Mouse (Mus musculus) hindbrain, embryonic 13.5 days (tissue): ENCODE results near the gene Cyb5r4. TPM values are rescaled to one million over a fixed set of nuclear protein-coding genes. Genes with fewer than 3 reads are reported as not detected.
A peak's percentile ranks its signal among the peaks of the same experiment; 100 is the strongest.

Source experiments
- ATAC-seq: fragments of 200-750 bp; cut with Nextera tagmentation; 2 replicates; pipeline ENCODE4 v1.8.0; 2017; ENCODE audit warnings: moderate TSS enrichment; ENCODE audit not compliant: low FRiP score
- H3K27ac ChIP-seq: fragments of 300-500 bp; sonication (generic); 2 replicates; pipeline ENCODE4 v1.5.1; 2015; ENCODE audit warnings: inconsistent platforms, mild to moderate bottlenecking, moderate library complexity
- H3K27me3 ChIP-seq: fragments of 300-500 bp; sonication (generic); 2 replicates; pipeline ENCODE4 v1.6.1; 2015; ENCODE audit warnings: mild to moderate bottlenecking, inconsistent platforms
- H3K36me3 ChIP-seq: fragments of 300-500 bp; sonication (generic); 2 replicates; pipeline ENCODE4 v1.6.1; 2015; ENCODE audit warnings: mild to moderate bottlenecking, inconsistent platforms
- H3K4me1 ChIP-seq: fragments of 300-500 bp; sonication (generic); replicated peaks from 2 replicates; pipeline ENCODE4 v1.6.1; 2015; ENCODE audit warnings: inconsistent platforms
- H3K4me2 ChIP-seq: fragments of 300-500 bp; sonication (generic); 2 replicates; pipeline ENCODE4 v1.6.1; 2015; ENCODE audit warnings: inconsistent platforms, mild to moderate bottlenecking, moderate library complexity
- H3K4me3 ChIP-seq: fragments of 300-500 bp; sonication (generic); 2 replicates; pipeline ENCODE4 v1.5.1; 2015; ENCODE audit warnings: mild to moderate bottlenecking, inconsistent platforms
- H3K9ac ChIP-seq: fragments of 300-500 bp; sonication (generic); 2 replicates; pipeline ENCODE4 v1.6.1; 2015; ENCODE audit warnings: mild to moderate bottlenecking, inconsistent platforms
- H3K9me3 ChIP-seq: fragments of 300-500 bp; sonication (generic); 2 replicates; pipeline ENCODE4 v1.6.1; 2016; ENCODE audit warnings: inconsistent platforms
- WGBS: fragments of 180-500 bp; shearing (Covaris S2); methylation state at CpG from one replicate; pipeline ENCODE4 v1.1.7; 2015; 5-methylcytosine and 5-hydroxymethylcytosine counted together
- polyA plus RNA-seq: library from polyadenylated mRNA; unstranded; fragments of >200 nt; fragmentation: Nextera tagmentation; extraction: Ambion mirVana; gene quantifications from 2 replicates; pipeline ENCODE4 v1.2.1, GENCODE M21; 2015

The Cyb5r4 gene
- polyA plus RNA-seq, 1 experiment from 2014 or later = 86.0 TPM

DNA sequence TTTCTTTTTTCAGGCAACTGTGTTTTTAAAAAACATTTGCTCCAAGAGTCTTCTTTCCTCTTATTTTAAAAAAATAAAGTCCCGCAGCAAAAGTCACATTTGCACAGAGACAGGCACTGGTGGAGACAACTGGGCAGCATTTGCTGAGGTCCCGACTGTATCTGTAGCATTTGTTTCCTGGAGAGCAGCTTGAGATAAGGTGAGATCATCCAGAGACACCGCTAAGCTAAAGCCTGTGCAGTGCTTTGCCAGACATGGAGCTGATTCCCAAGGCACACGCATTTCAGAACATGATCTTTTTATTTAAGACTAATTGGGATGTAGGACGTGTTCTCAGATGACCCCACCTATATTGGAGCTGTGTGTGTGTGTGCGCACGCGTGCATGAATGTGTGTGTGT is 30.1 kb upstream of the Cyb5r4 start:
- no peaks in the 10 kb centered on the region for H3K9me3 ChIP-seq
- no peak overlapping the region for H3K9ac ChIP-seq
- H3K36me3 ChIP-seq = no peaks in the 10 kb centered on the region
- H3K27ac ChIP-seq = no peak overlapping the region
- 83% methylated on average over 8 of the region's 8 CpGs for WGBS
- no peak overlapping the region for H3K4me2 ChIP-seq
- H3K27me3 ChIP-seq = no peaks in the 10 kb centered on the region
- 0 out of 2 replicates have a peak, but pooled peaks cover 3% of the 10 kb centered on the region for H3K4me1 ChIP-seq
- ATAC-seq = no peak
- no peak overlapping the region for H3K4me3 ChIP-seq

GRCm38 (mm10) chr9:86997046-86997691 is 24.6 kb upstream of the Cyb5r4 start:
- Histone ChIP-seq H3K36me3 (no peaks in the 10 kb centered on the region), H3K9me3 (no peaks in the 10 kb centered on the region), H3K27me3 (no peaks in the 10 kb centered on the region), H3K4me1 (no peaks in the 10 kb centered on the region), H3K4me3 (no peak overlapping the region), H3K9ac (no peak overlapping the region), H3K27ac (no peak overlapping the region), H3K4me2 (no peak overlapping the region)
- no peak for ATAC-seq
- 61% methylated on average over 3 of the region's 3 CpGs for WGBS

DNA sequence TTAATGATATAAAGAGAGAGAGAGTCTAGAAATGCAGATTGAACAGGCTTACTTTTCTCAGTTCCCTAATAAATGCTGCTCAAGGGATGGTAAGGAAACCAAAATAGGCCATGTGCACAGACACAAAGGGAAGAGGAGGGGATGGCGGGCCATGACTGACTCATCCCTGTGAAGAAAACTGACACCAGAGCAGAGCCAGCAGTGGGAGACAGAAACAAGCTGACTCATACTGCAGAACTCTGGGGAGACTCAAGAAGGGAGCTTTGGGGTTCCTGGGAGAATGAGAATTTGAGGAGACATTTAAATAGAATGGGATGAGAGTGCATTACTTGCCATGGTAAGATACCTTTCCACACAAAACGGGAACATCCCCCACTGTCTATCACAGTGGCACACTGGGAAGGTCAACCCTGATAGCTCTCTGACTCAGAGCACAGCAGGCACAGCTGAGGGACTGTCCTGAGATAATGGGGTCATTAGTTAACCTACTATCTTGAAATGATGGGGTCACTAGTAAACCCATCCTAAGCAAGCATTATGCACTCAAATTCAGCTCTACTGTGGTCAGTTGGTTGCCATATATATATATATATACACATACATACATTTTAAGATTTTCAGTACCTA is 21.7 kb upstream of the Cyb5r4 start:
- Histone ChIP-seq H3K9me3 (no peaks in the 10 kb centered on the region), H3K9ac (no peak overlapping the region), H3K36me3 (no peaks in the 10 kb centered on the region), H3K4me1 (no peaks in the 10 kb centered on the region), H3K4me2 (no peak overlapping the region), H3K27ac (no peak overlapping the region), H3K4me3 (no peak overlapping the region), H3K27me3 (no peaks in the 10 kb centered on the region)
- no peak for ATAC-seq
- WGBS = 76% methylated on average over 2 of the region's 2 CpGs

- Histone ChIP-seq H3K4me3 (no peak overlapping the region), H3K36me3 (no peaks in the 10 kb centered on the region), H3K4me2 (no peak overlapping the region), H3K9ac (no peak overlapping the region), H3K27me3 (no peaks in the 10 kb centered on the region), H3K27ac (no peak overlapping the region), H3K9me3 (no peaks in the 10 kb centered on the region), H3K4me1 (no peaks in the 10 kb centered on the region)
- 78% methylated on average over 6 of the region's 6 CpGs for WGBS
- ATAC-seq = no peak
Measured at GRCm38 (mm10) chr9:87004701-87005434, 16.9 kb upstream of the Cyb5r4 start.

DNA sequence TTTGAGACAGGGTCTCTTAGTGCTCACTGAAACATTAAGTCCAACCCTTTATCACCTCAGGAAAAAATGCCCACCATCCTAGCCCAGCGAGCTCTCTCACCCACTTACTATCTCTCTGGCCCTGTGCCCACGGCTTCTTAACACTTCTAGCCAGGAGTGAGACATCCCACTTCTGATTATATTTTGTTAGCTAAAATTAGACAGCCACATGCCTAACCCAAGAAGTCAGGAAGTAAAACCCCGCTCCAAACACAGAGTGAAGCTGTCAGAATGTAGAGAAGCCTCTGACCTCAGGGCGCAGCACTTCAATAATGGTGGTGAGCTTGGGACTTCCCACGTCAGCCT is 16.4 kb upstream of the Cyb5r4 start:
- Histone ChIP-seq H3K4me2 (no peak overlapping the region), H3K36me3 (no peaks in the 10 kb centered on the region), H3K4me3 (no peak overlapping the region), H3K27me3 (no peaks in the 10 kb centered on the region), H3K9ac (no peak overlapping the region), H3K27ac (no peak overlapping the region), H3K9me3 (no peaks in the 10 kb centered on the region), H3K4me1 (no peaks in the 10 kb centered on the region)
- ATAC-seq = no peak
- WGBS = 74% methylated on average over 5 of the region's 5 CpGs

- Histone ChIP-seq H3K4me1 (no peaks in the 10 kb centered on the region), H3K9me3 (no peaks in the 10 kb centered on the region), H3K4me3 (no peak overlapping the region), H3K9ac (no peak overlapping the region), H3K27me3 (peaks cover 7% of the 10 kb centered on the region; the same call in 1 of the 2 replicates), H3K36me3 (no peaks in the 10 kb centered on the region), H3K4me2 (no peak overlapping the region), H3K27ac (no peak overlapping the region)
- WGBS = 73% methylated on average over 6 of the region's 6 CpGs
- ATAC-seq = no peak
Measured at GRCm38 (mm10) chr9:87008507-87008906, 13.3 kb upstream of the Cyb5r4 start.

DNA sequence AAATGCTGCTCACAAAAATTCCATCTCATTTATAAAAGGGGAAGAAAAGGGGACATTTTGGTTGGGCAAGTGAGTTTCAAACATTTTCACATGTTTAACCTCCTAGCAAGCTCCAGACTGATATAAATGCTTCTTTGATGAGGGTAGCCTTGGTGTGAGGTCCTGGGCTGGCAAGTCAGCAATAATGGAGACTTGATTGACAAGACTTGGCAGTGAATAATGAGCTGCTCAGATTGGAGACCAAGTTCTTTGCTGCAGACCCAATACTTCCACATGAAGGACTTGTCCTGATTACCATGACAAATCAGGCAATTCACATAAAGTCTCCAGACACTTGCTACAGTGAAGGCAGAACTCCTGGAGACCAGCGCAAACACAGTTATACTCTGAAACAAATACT is 12.9 kb upstream of the Cyb5r4 start:
- no peaks in the 10 kb centered on the region for H3K36me3 ChIP-seq
- no peak overlapping the region for H3K27ac ChIP-seq
- no peak overlapping the region for H3K9ac ChIP-seq
- WGBS = 62% methylated on average over 1 of the region's 1 CpGs
- peak; percentile 43; the same call in 1 of the 2 replicates for ATAC-seq
- H3K4me1 ChIP-seq = no peaks in the 10 kb centered on the region
- H3K4me3 ChIP-seq = no peak overlapping the region
- H3K27me3 ChIP-seq = peaks cover 8% of the 10 kb centered on the region; the same call in 1 of the 2 replicates
- H3K4me2 ChIP-seq = no peak overlapping the region
- H3K9me3 ChIP-seq = no peaks in the 10 kb centered on the region

DNA sequence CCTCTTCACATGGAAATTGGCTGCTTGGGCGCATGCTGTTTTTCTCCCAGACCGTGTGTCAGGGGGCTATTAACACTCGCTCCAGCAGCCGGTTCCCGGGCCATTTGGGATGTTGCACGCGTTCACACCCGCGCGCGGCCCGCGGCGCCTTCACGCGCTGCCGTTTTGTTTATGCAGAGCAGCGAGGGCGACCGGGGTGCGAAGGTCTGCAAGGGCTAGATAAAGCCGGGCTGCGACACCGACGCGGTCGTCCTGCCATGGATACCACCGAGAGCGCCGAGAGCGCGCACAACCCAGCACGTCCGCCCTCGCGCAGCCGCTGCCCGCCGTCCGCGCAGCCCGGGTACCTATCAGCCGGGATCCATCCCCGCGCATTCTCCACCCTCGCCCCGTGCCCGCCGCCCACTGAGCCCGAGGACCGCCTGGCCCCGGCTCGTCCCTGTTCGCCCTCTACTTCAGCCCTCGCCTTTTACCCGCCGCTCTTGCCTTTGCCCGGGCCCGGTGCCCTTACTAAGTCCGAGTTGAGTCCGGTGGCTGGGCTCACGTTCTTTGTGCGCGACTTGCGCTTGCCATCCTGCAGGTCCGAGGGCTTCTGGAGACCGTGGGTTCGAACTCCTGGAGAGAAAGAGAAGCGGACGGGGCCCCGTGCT is 6.4 kb upstream of the Cyb5r4 start, which contains the start of gene Ripply2:
Ripply2 (plus strand) TSS at position 250 of the 650 bp plus-strand sequence.
- 1% methylated on average over 68 of the region's 71 CpGs for WGBS
- Histone ChIP-seq H3K27ac (peak within 1 kb of the TSS; percentile 50; the same call in 1 of the 2 replicates), H3K9me3 (no peaks in the 10 kb centered on the region), H3K4me2 (peak within 1 kb of the TSS; percentile 79), H3K27me3 (peaks cover 32% of the 10 kb centered on the region; the same call in 1 of the 2 replicates), H3K4me3 (peak within 1 kb of the TSS; percentile 63), H3K9ac (peak within 1 kb of the TSS; percentile 82), H3K4me1 (peaks cover 16% of the 10 kb centered on the region), H3K36me3 (no peaks in the 10 kb centered on the region)
- ATAC-seq = peak; percentile 85

DNA sequence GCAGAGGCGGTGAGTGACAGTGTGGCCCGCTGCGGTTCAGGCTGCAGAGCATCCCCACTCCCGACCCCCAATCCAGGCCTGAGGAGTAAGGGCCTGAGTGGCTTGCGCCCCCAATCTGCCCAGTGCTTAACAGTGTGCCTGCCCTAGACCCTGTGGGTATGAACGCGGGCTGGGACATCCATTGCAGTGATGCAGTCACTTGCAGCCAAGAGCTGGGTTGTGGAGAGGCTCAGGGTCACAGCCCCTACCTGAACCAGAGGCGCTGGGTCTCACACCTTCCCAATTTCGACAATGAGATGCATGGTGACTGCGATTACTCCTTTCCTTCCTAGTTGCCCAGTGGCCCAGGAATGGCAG is 5.9 kb upstream of the Cyb5r4 start:
- WGBS = 4% methylated on average over 10 of the region's 10 CpGs
- peak overlapping the region; percentile 79 for H3K4me2 ChIP-seq
- H3K9me3 ChIP-seq = no peaks in the 10 kb centered on the region
- peak overlapping the region; percentile 82 for H3K9ac ChIP-seq
- peaks cover 32% of the 10 kb centered on the region; the same call in 1 of the 2 replicates for H3K27me3 ChIP-seq
- peak overlapping the region; percentile 63 for H3K4me3 ChIP-seq
- no peaks in the 10 kb centered on the region for H3K36me3 ChIP-seq
- peaks cover 16% of the 10 kb centered on the region for H3K4me1 ChIP-seq
- no peak overlapping the region for H3K27ac ChIP-seq
- peak; percentile 80 for ATAC-seq

- Histone ChIP-seq H3K4me3 (no peak overlapping the region), H3K4me1 (peaks cover 21% of the 10 kb centered on the region), H3K27me3 (no peaks in the 10 kb centered on the region), H3K36me3 (peaks cover 10% of the 10 kb centered on the region; the same call in 1 of the 2 replicates), H3K27ac (no peak overlapping the region), H3K9ac (no peak overlapping the region), H3K4me2 (no peak overlapping the region), H3K9me3 (no peaks in the 10 kb centered on the region)
- ATAC-seq = no peak
- 88% methylated on average over 6 of the region's 6 CpGs for WGBS
Measured at GRCm38 (mm10) chr9:87025764-87026163, 4.0 kb downstream of the Cyb5r4 start.

GRCm38 (mm10) chr9:87027423-87028084 is 5.7 kb downstream of the Cyb5r4 start:
- ATAC-seq = peak; percentile 59
- Histone ChIP-seq H3K36me3 (peaks cover 14% of the 10 kb centered on the region; the same call in 1 of the 2 replicates), H3K9ac (no peak overlapping the region), H3K9me3 (no peaks in the 10 kb centered on the region), H3K4me2 (no peak overlapping the region), H3K4me1 (peaks cover 14% of the 10 kb centered on the region), H3K4me3 (no peak overlapping the region), H3K27ac (no peak overlapping the region), H3K27me3 (no peaks in the 10 kb centered on the region)
- 48% methylated on average over 8 of the region's 8 CpGs for WGBS

GRCm38 (mm10) chr9:87032196-87032595 is 10.4 kb downstream of the Cyb5r4 start:
- H3K27ac ChIP-seq = no peak overlapping the region
- H3K9me3 ChIP-seq = no peaks in the 10 kb centered on the region
- H3K4me3 ChIP-seq = no peak overlapping the region
- no peak overlapping the region for H3K9ac ChIP-seq
- no peak overlapping the region for H3K4me2 ChIP-seq
- no peaks in the 10 kb centered on the region for H3K27me3 ChIP-seq
- H3K4me1 ChIP-seq = no peaks in the 10 kb centered on the region
- 89% methylated on average over 4 of the region's 4 CpGs for WGBS
- ATAC-seq = no peak
- H3K36me3 ChIP-seq = peaks cover 32% of the 10 kb centered on the region
